Mouse (Mus musculus) heart, adult 2 months (tissue): Measurements from ENCODE around the gene Trappc3l. TPM values are rescaled to one million over a fixed set of nuclear protein-coding genes. Genes with fewer than 3 reads are reported as not detected.

Experiments used
- DNase-seq, 2 experiments: peaks; one replicate each; pipeline ENCODE4 v3.0.0; 2021
- H3K27ac ChIP-seq: fragments of 200-600 bp; 2 replicates; pipeline ENCODE4 v1.8.1; 2022
- H3K27me3 ChIP-seq: fragments of 200-500 bp; 2 replicates; pipeline ENCODE4 v1.6.1; 2012; ENCODE audit warnings: mild to moderate bottlenecking, low read length, inconsistent platforms, mixed read lengths; ENCODE audit not compliant: control insufficient read depth, insufficient read depth
- H3K36me3 ChIP-seq: fragments of 200-500 bp; 2 replicates; pipeline ENCODE4 v1.6.1; 2012; ENCODE audit warnings: low read length, inconsistent platforms; ENCODE audit not compliant: control insufficient read depth, insufficient read depth
- H3K4me1 ChIP-seq: fragments of 200-500 bp; 2 replicates; pipeline ENCODE4 v1.6.1; 2011; ENCODE audit warnings: low read length; ENCODE audit not compliant: control insufficient read depth, insufficient read depth
- H3K4me3 ChIP-seq: fragments of 200-600 bp; 2 replicates; pipeline ENCODE4 v1.8.1; 2022
- H3K79me2 ChIP-seq: fragments of 200-500 bp; replicated peaks from 2 replicates; pipeline ENCODE4 v1.6.1; 2012; ENCODE audit warnings: mild to moderate bottlenecking, inconsistent platforms, low read length, moderate library complexity, mixed read lengths; ENCODE audit not compliant: control insufficient read depth, insufficient read depth
- H3K9ac ChIP-seq: fragments of 200-500 bp; 2 replicates; pipeline ENCODE4 v1.6.1; 2012; ENCODE audit warnings: low read depth, mild to moderate bottlenecking, control low read depth, inconsistent platforms, low read length, mixed read lengths
- CTCF ChIP-seq: fragments of 200-600 bp; IDR thresholded peaks from 2 replicates; pipeline ENCODE4 v1.8.1; 2022; ENCODE audit warnings: antibody characterized with exemption, mild to moderate bottlenecking, moderate library complexity
- EP300 ChIP-seq: fragments of 200-500 bp; IDR thresholded peaks from 2 replicates; pipeline ENCODE4 v1.6.1; 2011; ENCODE audit warnings: low read depth, low read length, control low read depth; ENCODE audit not compliant: insufficient read depth
- POLR2A ChIP-seq: fragments of 200-500 bp; IDR thresholded peaks from 2 replicates; pipeline ENCODE4 v1.6.1; 2011; ENCODE audit warnings: mild to moderate bottlenecking, low read depth, low read length, control low read depth; ENCODE audit not compliant: insufficient read depth
- WGBS: fragments of 180-500 bp; shearing (Covaris S2); methylation state at CpG from one replicate; pipeline ENCODE4 v1.1.7; 2018; 5-methylcytosine and 5-hydroxymethylcytosine counted together
- intact Hi-C: fragments of 180-260 bp; cut with DNase I; formaldehyde crosslinking; loops from one replicate; pipeline ENCODE4 v1.15.1; 2025
- polyA plus RNA-seq: library from polyadenylated mRNA; depleted of rRNA; stranded (reverse); fragments of >200 nt; gene quantifications from 2 replicates; pipeline ENCODE4 v1.2.3, GENCODE M21; 2012; rRNA removed
- total RNA-seq, 2 experiments: library from RNA; stranded (reverse); gene quantifications; 2 replicates each; pipeline ENCODE4 v1.2.3; 2021

Trappc3l gene
- total and polyA plus RNA-seq, 3 experiments = not detected

DNA sequence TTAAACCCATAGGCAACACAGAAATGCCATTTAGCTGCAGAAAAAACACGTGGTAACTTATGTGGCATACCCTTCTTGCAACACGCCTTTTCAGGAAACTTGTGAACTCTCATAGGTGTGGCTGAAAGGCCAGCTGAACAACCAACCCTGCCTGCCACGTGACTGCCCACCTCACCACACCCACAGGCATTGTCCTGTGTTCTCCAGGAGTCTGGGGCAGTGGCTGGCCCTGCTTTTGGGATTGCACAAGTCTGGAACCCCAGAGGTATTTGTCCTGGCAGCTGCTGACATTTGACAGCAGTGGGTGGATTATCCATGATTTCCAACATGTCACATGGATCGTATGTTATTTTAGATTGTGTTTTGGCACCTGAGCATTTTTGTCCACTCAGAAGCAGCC lies 102.4 kb downstream of the Trappc3l start:
- WGBS = 59% methylated on average over 4 of the region's 4 CpGs
- intact Hi-C loops = no loop called here
- H3K27me3 ChIP-seq = no peaks in the 10 kb centered on the region
- H3K36me3 ChIP-seq = no peaks in the 10 kb centered on the region
- H3K27ac ChIP-seq = no peak overlapping the region
- H3K4me1 ChIP-seq = no peaks in the 10 kb centered on the region
- TF ChIP-seq EP300 (no peak), CTCF (no peak), POLR2A (no peak)
- no peak for DNase-seq
- H3K79me2 ChIP-seq = no peaks in the 10 kb centered on the region
- no peak overlapping the region for H3K4me3 ChIP-seq
- no peak overlapping the region for H3K9ac ChIP-seq

DNA sequence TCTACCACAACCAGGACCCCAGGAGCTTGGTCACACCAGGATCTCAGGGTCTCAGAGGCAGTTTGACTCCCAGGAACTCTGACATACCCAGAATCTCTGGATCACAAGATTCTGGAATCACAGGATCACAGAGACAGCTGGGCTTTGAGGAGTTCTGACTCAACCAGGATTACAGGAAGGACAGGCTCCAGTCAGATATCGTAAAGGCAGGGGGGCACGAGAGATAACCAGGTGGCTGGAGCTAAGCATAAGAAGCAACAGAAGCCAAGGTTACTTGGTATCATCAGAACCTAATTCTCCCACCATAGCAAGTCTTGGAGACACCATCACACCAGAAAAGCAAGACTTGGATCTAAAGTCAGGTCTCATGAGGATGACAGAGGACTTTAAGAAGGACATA lies 104.3 kb downstream of the Trappc3l start:
- Histone ChIP-seq H3K27ac (no peak overlapping the region), H3K27me3 (no peaks in the 10 kb centered on the region), H3K79me2 (no peaks in the 10 kb centered on the region), H3K9ac (no peak overlapping the region), H3K4me3 (no peak overlapping the region), H3K36me3 (no peaks in the 10 kb centered on the region), H3K4me1 (no peaks in the 10 kb centered on the region)
- intact Hi-C loops = no loop called here
- 47% methylated on average over 2 of the region's 2 CpGs for WGBS
- DNase-seq = no peak
- no peak for TF ChIP-seq EP300
- no peak for TF ChIP-seq CTCF
- no peak for TF ChIP-seq POLR2A

DNA sequence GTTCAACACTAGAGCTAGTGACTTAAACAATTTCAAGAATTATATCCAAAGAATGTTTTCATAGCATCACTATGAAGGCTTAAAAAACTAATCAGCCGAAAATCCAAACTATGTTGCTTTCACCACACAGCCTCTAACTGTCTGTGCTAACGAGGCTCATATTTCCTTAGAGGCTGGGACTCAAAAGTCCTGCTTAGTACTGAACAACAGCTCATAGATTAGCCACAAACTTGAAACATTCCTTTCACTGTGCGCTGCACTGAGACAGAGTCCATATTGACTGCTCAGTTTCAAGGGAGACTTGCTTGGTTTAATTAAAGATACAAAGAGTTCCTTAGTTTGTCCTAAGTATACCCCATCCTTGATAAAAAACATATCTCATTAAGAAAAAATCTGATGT lies 112.4 kb downstream of the Trappc3l start:
- WGBS = 67% methylated on average over 3 of the region's 3 CpGs
- no peak for DNase-seq
- Histone ChIP-seq H3K27me3 (no peaks in the 10 kb centered on the region), H3K36me3 (no peaks in the 10 kb centered on the region), H3K79me2 (no peaks in the 10 kb centered on the region), H3K4me3 (no peak overlapping the region), H3K27ac (no peak overlapping the region), H3K9ac (no peak overlapping the region), H3K4me1 (no peaks in the 10 kb centered on the region)
- TF ChIP-seq POLR2A = no peak
- no peak for TF ChIP-seq EP300
- no peak for TF ChIP-seq CTCF
- intact Hi-C loops = loop anchor here (2.0 kb wide), 1 partner anchor 177 kb away; no protein-coding TSS in a partner anchor

DNA sequence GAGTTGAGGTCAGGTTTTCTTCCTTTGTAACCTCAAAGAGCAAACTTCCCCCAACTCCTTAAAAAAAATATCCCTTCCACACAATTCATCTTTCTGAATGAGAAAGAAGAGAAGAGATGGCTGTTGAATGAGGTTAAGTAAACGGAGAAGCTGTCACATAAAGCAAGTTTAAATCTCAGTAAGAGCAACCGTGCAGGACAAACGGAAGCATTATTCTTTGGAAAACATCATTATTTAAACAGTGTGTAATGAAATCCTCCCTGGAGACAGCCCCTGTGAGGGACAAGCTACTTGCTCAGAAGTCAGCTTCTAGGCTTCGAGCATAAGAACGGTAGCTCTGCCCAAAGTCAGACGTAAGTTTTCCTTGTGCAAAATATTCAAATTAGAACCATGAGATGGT lies 113.1 kb downstream of the Trappc3l start:
- no peak overlapping the region for H3K9ac ChIP-seq
- no peaks in the 10 kb centered on the region for H3K27me3 ChIP-seq
- 60% methylated on average over 6 of the region's 6 CpGs for WGBS
- DNase-seq = no peak
- TF ChIP-seq EP300 (no peak), POLR2A (no peak), CTCF (no peak)
- no peak overlapping the region for H3K27ac ChIP-seq
- no peak overlapping the region for H3K4me3 ChIP-seq
- H3K79me2 ChIP-seq = no peaks in the 10 kb centered on the region
- intact Hi-C loops = loop anchor here (2.0 kb wide), 1 partner anchor 176 kb away; no protein-coding TSS in a partner anchor
- no peaks in the 10 kb centered on the region for H3K36me3 ChIP-seq
- no peaks in the 10 kb centered on the region for H3K4me1 ChIP-seq

DNA sequence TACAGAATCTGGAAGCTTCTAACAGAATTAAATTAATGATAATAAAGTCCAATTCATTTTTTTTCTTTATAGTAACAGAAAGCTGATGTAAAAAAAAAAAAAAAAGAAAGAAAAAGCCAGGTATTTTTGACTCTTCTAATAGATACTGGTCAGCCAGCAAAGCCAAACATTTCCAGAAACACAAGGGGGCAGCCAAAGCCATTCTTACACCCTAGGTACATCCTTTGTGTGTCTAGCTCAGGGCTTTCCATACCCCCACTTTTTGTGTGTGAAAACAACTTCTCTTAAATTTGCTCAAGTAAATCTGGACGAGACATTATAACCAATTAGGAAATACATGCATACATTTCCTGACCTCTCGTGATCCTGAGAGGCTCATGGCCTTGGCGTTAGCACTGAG lies 114.4 kb downstream of the Trappc3l start:
- intact Hi-C loops = loop anchor here (2.0 kb wide), 2 partner anchors 129 to 175 kb away; no protein-coding TSS in a partner anchor
- H3K36me3 ChIP-seq = no peaks in the 10 kb centered on the region
- H3K79me2 ChIP-seq = no peaks in the 10 kb centered on the region
- no peak overlapping the region for H3K4me3 ChIP-seq
- TF ChIP-seq CTCF = peak; percentile 57
- TF ChIP-seq POLR2A = no peak
- DNase-seq = no peak
- 73% methylated on average over 3 of the region's 3 CpGs for WGBS
- H3K4me1 ChIP-seq = no peaks in the 10 kb centered on the region
- H3K9ac ChIP-seq = no peak overlapping the region
- no peak overlapping the region for H3K27ac ChIP-seq
- no peaks in the 10 kb centered on the region for H3K27me3 ChIP-seq

DNA sequence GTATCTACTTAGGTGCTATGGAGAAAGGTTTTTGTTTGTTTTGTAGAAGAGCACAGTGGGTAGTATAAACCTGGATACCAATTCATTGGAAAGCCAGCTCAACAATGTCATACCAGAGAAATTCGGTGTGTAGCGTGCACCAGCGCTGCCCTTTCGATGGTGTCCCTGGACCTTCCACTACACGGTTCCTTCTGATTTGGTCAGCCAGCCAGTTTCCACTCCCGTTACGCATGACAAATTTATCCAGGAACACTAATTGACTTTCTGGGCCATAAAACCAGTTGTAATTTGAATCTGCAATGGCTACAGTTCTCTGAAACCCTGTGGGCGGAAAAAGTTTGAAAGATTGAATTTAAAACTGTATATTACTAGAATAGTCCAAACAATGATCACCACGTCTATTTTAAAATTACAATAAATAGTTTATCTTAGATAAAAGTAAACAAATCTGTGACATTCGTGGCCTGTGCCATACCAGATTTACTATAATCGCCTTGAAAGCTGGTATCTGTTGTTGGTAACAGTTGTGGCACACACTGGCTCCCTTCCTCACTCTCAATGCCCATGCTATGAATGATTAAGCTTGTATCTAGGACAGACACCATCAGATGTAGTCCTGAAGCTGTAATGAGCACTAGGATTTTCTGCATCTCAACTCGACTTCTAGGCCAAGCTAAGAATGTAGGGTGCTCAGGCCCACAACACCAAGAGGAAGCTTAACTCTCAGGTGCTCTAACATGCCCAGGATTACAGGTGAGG lies 118.6 kb downstream of the Trappc3l start:
- H3K27ac ChIP-seq = no peak overlapping the region
- H3K79me2 ChIP-seq = no peaks in the 10 kb centered on the region; the same call in 1 of the 2 replicates
- DNase-seq = no peak
- intact Hi-C loops = no loop called here
- H3K4me1 ChIP-seq = no peaks in the 10 kb centered on the region
- H3K36me3 ChIP-seq = no peaks in the 10 kb centered on the region
- WGBS = 92% methylated on average over 12 of the region's 12 CpGs
- no peaks in the 10 kb centered on the region for H3K27me3 ChIP-seq
- no peak overlapping the region for H3K4me3 ChIP-seq
- no peak overlapping the region for H3K9ac ChIP-seq
- no peak for TF ChIP-seq EP300
- TF ChIP-seq CTCF = no peak
- TF ChIP-seq POLR2A = no peak

Other genes with a start within 250 kb of the Trappc3l start
- not detected for gene Sult3a1, start 179.9 kb upstream of the Trappc3l start, total RNA-seq
- not detected in 2 replicates for gene Sult3a1, start 179.9 kb upstream of the Trappc3l start, polyA plus RNA-seq
- not detected for gene Rsph4a, start 132.5 kb upstream of the Trappc3l start, total RNA-seq
- 0.25 TPM in 1 of 2 replicates, not detected in the other for gene Rsph4a, start 132.5 kb upstream of the Trappc3l start, polyA plus RNA-seq
- gene Zup1, start 86.3 kb upstream of the Trappc3l start, total RNA-seq = 1 to 10 TPM; 6.6 to 7.8 TPM
- gene Zup1, start 86.3 kb upstream of the Trappc3l start, polyA plus RNA-seq = 2.9 and 4.1 TPM in 2 replicates
- 100 to 1,000 TPM; 105 to 123 TPM for gene Rwdd1, start 18.0 kb upstream of the Trappc3l start, total RNA-seq
- 38.5 and 59.0 TPM in 2 replicates for gene Rwdd1, start 18.0 kb upstream of the Trappc3l start, polyA plus RNA-seq
- gene Calhm4, start 6.7 kb downstream of the Trappc3l start, total RNA-seq = not detected
- gene Calhm4, start 6.7 kb downstream of the Trappc3l start, polyA plus RNA-seq = not detected in 2 replicates
- under 1 TPM; 0.75 to 0.97 TPM for gene Calhm5, start 58.9 kb downstream of the Trappc3l start, total RNA-seq
- gene Calhm5, start 58.9 kb downstream of the Trappc3l start, polyA plus RNA-seq = 0.51 and 1.3 TPM in 2 replicates
- gene Calhm6, start 90.4 kb downstream of the Trappc3l start, total RNA-seq = under 1 TPM; 0.23 to 0.48 TPM
- gene Calhm6, start 90.4 kb downstream of the Trappc3l start, polyA plus RNA-seq = 0.25 TPM in 1 of 2 replicates, not detected in the other
- 1 to 10 TPM; 4.3 to 5.0 TPM for gene Dse, start 170.1 kb downstream of the Trappc3l start, total RNA-seq
- gene Dse, start 170.1 kb downstream of the Trappc3l start, polyA plus RNA-seq = 3.2 and 5.2 TPM in 2 replicates
- 10 to 100 TPM; 57.0 to 64.4 TPM for gene Tspyl1, start 244.6 kb downstream of the Trappc3l start, total RNA-seq
- 30.6 and 55.3 TPM in 2 replicates for gene Tspyl1, start 244.6 kb downstream of the Trappc3l start, polyA plus RNA-seq